Mouse (Mus musculus) liver, postnatal 0 days (tissue): ENCODE measurements around the gene Khdc3.

Experiments used
- CTCF ChIP-seq: sonication (generic); IDR thresholded peaks from 2 replicates; pipeline ENCODE4 v1.5.1; 2016; ENCODE audit warnings: antibody characterized with exemption, low read depth
- EP300 ChIP-seq: IDR thresholded peaks from 2 replicates; pipeline ENCODE4 v1.6.1; 2016; ENCODE audit warnings: antibody characterized with exemption, low read depth, mild to moderate bottlenecking

DNA sequence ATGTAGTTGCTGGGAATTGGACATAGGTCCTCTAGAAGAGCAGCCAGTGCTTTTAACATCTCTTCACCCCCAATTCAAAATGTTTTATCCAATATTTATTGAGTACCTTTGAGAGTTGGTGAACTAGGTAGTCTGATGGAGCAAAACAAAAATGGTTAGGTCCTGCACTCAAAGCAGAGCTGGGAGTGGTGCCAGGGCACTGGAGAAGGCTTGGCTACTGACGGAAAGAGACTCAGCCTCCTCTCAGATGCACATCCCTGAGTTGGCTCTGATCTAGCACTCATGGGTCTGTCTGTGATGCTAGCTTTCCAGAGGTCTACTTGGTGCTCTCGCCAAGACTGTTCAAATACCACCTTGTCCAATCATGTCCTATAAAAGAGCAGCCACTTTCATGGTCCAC, 3.7 kb upstream of the Khdc3 start:
- TF ChIP-seq CTCF (no peak), EP300 (no peak)
